Mouse (Mus musculus): ENCODE measurements at regions not wholly inside any gene's neighbourhood (a gene's known extent, or its start where the extent isn't known, plus 50 kb on each side); places are given as distances from the start of the nearest gene placed in this dataset.

GRCm38 (mm10) chr3:35242871-35243529 is 510.9 kb upstream of the Atp11b start:
- TF ChIP-seq CTCF (IDR thresholded peaks at IDR 0.05; ENCODE audit: low read depth, low read length) (no peak), GATA1 (IDR thresholded peaks at IDR 0.05; ENCODE audit: borderline replicate concordance, low read length) (no peak), TAL1 (conservative IDR thresholded peaks at IDR 0.05; ENCODE audit: low read depth, low read length) (no peak), GATA2 (IDR thresholded peaks at IDR 0.05; ENCODE audit: borderline replicate concordance, low read depth, low read length) (no peak)

All from G1E (cell line).